8 mouse cellular contexts compared by ENCODE assay signal in genomic region chr5:119680329-119681010, GRCm38 (mm10). TPM values are rescaled to one million over a fixed set of nuclear protein-coding genes. Genes with fewer than 3 reads are reported as not detected.
A peak's percentile ranks its signal among the peaks of the same experiment; 100 is the strongest.
DNase-seq lines count a peak whose midpoint lies in the region; ATAC-seq and TF ChIP-seq lines count a peak whose summit lies in the region.

No protein-coding gene starts in this region.

- intact Hi-C loops in heart, adult 2 months (cut with DNase I), result loop anchor here (10.0 kb wide), 1 partner anchor 276 kb away; no protein-coding TSS in a partner anchor

- H3K27me3 ChIP-seq in heart, embryonic 14.5 days (ENCODE audit: control insufficient read depth, insufficient read depth, low read length), result peaks cover 97% of the 10 kb centered on the region
- H3K27me3 ChIP-seq in heart, adult 2 months (ENCODE audit: control insufficient read depth, insufficient read depth, low read length), result peaks cover 1% of the 10 kb centered on the region; the same call in 1 of the 2 replicates
- H3K27me3 ChIP-seq in G1E (ENCODE audit: insufficient read depth, low read length), result no peaks in the 10 kb centered on the region
- peaks cover 39% of the 10 kb centered on the region for H3K27me3 ChIP-seq in embryonic facial prominence, embryonic 15.5 days
- H3K27me3 ChIP-seq in liver, embryonic 15.5 days, result peaks cover 84% of the 10 kb centered on the region

- peaks cover 3% of the 10 kb centered on the region; the same call in 1 of the 2 replicates for H3K36me3 ChIP-seq in heart, embryonic 14.5 days (ENCODE audit: control insufficient read depth, insufficient read depth, low read length)
- H3K36me3 ChIP-seq in heart, adult 2 months (ENCODE audit: control insufficient read depth, insufficient read depth, low read length), result peaks cover 21% of the 10 kb centered on the region
- H3K36me3 ChIP-seq in G1E (replicated peaks), result no peaks in the 10 kb centered on the region
- peaks cover 9% of the 10 kb centered on the region; the same call in 1 of the 2 replicates for H3K36me3 ChIP-seq in embryonic facial prominence, embryonic 15.5 days
- no peaks in the 10 kb centered on the region for H3K36me3 ChIP-seq in liver, embryonic 15.5 days (replicated peaks)

- ATAC-seq in heart, embryonic 14.5 days (ENCODE audit: insufficient number of reproducible peaks, insufficient read depth, low FRiP score, low read depth), result no peak
- ATAC-seq in G1E (ENCODE audit: extremely low read depth, insufficient number of reproducible peaks, low FRiP score, poor library complexity, severe bottlenecking), result no peak
- no peak for ATAC-seq in embryonic facial prominence, embryonic 15.5 days (ENCODE audit: insufficient number of reproducible peaks, low FRiP score, low TSS enrichment, low read depth)
- no peak for ATAC-seq in liver, embryonic 15.5 days (ENCODE audit: insufficient read depth)

- H3K4me1 ChIP-seq in heart, embryonic 14.5 days (ENCODE audit: control insufficient read depth in 2 of 2, insufficient read depth in 2 of 2, low read length in 2 of 2), result peaks cover 5 to 6% of the 10 kb centered on the region in 2 experiments; a peak in 2 of 4 replicates
- H3K4me1 ChIP-seq in heart, adult 2 months (ENCODE audit: control insufficient read depth, insufficient read depth, low read length), result no peaks in the 10 kb centered on the region; the same call in 1 of the 2 replicates
- H3K4me1 ChIP-seq in G1E (ENCODE audit: insufficient read depth, low read depth, low read length), result no peaks in the 10 kb centered on the region
- H3K4me1 ChIP-seq in embryonic facial prominence, embryonic 15.5 days, result peaks cover 46% of the 10 kb centered on the region
- peaks cover 12% of the 10 kb centered on the region for H3K4me1 ChIP-seq in liver, embryonic 15.5 days (replicated peaks)

- no peak for TF ChIP-seq CTCF in heart, adult 2 months (IDR thresholded peaks at IDR 0.05)
- TF ChIP-seq CTCF in G1E (IDR thresholded peaks at IDR 0.05; ENCODE audit: low read depth, low read length), result no peak

- peak overlapping the region; percentile 15 to 26; a peak in 3 of 4 replicates for H3K4me3 ChIP-seq in heart, embryonic 14.5 days (ENCODE audit: control insufficient read depth in 1 of 2, insufficient read depth in 1 of 2, low read depth in 1 of 2, low read length in 2 of 2)
- no peak overlapping the region for H3K4me3 ChIP-seq in heart, adult 2 months
- H3K4me3 ChIP-seq in G1E (ENCODE audit: low read depth, low read length), result peak overlapping the region; percentile 29; the same call in 1 of the 2 replicates
- H3K4me3 ChIP-seq in embryonic facial prominence, embryonic 15.5 days (replicated peaks), result peak overlapping the region; percentile 38
- H3K4me3 ChIP-seq in liver, embryonic 15.5 days (replicated peaks), result no peak overlapping the region

- no peak for TF ChIP-seq EP300 in heart, adult 2 months (IDR thresholded peaks at IDR 0.05; ENCODE audit: insufficient read depth, low read depth, low read length)

- DNase-seq in heart, adult 2 months, result no peak
- no peak for DNase-seq in G1E (ENCODE audit: low spot score)
- DNase-seq in spleen, postnatal 4 days (ENCODE audit: low spot score in 2 of 2), result no peak
- DNase-seq in frontal cortex, postnatal 36 days (ENCODE audit: low spot score in 2 of 2), result no peak
- no peak for DNase-seq in thymus, postnatal 36 days

- H3K9me3 ChIP-seq in heart, embryonic 14.5 days (ENCODE audit: control insufficient read depth, low read length), result no peaks in the 10 kb centered on the region
- H3K9me3 ChIP-seq in G1E (replicated peaks), result peaks cover 56% of the 10 kb centered on the region
- no peaks in the 10 kb centered on the region for H3K9me3 ChIP-seq in embryonic facial prominence, embryonic 15.5 days (replicated peaks)
- H3K9me3 ChIP-seq in liver, embryonic 15.5 days (replicated peaks), result no peaks in the 10 kb centered on the region

- H3K27ac ChIP-seq in heart, embryonic 14.5 days (replicated peaks in 1 of 2; ENCODE audit: control insufficient read depth in 1 of 2, insufficient read depth in 1 of 2, low read depth in 2 of 2, low read length in 2 of 2), result no peak overlapping the region
- no peak overlapping the region for H3K27ac ChIP-seq in heart, adult 2 months
- H3K27ac ChIP-seq in embryonic facial prominence, embryonic 15.5 days (replicated peaks), result peak overlapping the region; percentile 81
- no peak overlapping the region for H3K27ac ChIP-seq in liver, embryonic 15.5 days (replicated peaks)

- TF ChIP-seq POLR2A in heart, adult 2 months (IDR thresholded peaks at IDR 0.05; ENCODE audit: insufficient read depth, low read depth, low read length), result no peak

- whole genome bisulfite sequencing in heart, embryonic 14.5 days, result 20% methylated on average over 60 of the region's 62 CpGs
- 60% methylated on average over 62 of the region's 62 CpGs for WGBS in heart, adult 2 months
- 11% methylated on average over 62 of the region's 62 CpGs for WGBS in embryonic facial prominence, embryonic 15.5 days
- WGBS in liver, embryonic 15.5 days (ENCODE audit: insufficient replicate concordance), result 13% methylated on average over 62 of the region's 62 CpGs

- no peak overlapping the region for H3K9ac ChIP-seq in heart, embryonic 14.5 days (ENCODE audit: low read length)
- no peak overlapping the region for H3K9ac ChIP-seq in heart, adult 2 months (ENCODE audit: low read depth, low read length)
- peak overlapping the region; percentile 26 for H3K9ac ChIP-seq in embryonic facial prominence, embryonic 15.5 days
- H3K9ac ChIP-seq in liver, embryonic 15.5 days, result no peak overlapping the region

- peak overlapping the region; percentile 59 for H3K4me2 ChIP-seq in heart, embryonic 14.5 days (ENCODE audit: low read length)
- peak overlapping the region; percentile 55 for H3K4me2 ChIP-seq in embryonic facial prominence, embryonic 15.5 days (replicated peaks)
- peak overlapping the region; percentile 10 for H3K4me2 ChIP-seq in liver, embryonic 15.5 days

- H3K79me2 ChIP-seq in heart, adult 2 months (replicated peaks; ENCODE audit: control insufficient read depth, insufficient read depth, low read length), result no peaks in the 10 kb centered on the region

RNA-seq across cellular contexts. Expression of gene Tbx3, which starts 10.0 kb away (rescaled TPM):
- polyA plus RNA-seq in heart, embryonic 14.5 days (2014; fragmentation: Nextera tagmentation; extraction: Ambion mirVana), result 6.0 and 7.9 TPM in 2 replicates
- 10 to 100 TPM; 10.2 to 10.4 TPM for total RNA-seq in heart, adult 2 months (2021)
- polyA plus RNA-seq in heart, adult 2 months (2012; rRNA removed), result 4.4 and 4.9 TPM in 2 replicates
- total RNA-seq in G1E (2014; fragmentation: Nextera tagmentation) (not detected in 2 replicates), G1E (2017) (0.05 TPM in 1 of 2 replicates, not detected in the other)
- not detected in 2 replicates for polyA plus RNA-seq in G1E (2012)
- polyA plus RNA-seq in embryonic facial prominence, embryonic 15.5 days (2015; fragmentation: Nextera tagmentation; extraction: Ambion mirVana), result 38.8 and 42.1 TPM in 2 replicates
- 2.6 and 2.8 TPM in 2 replicates for polyA plus RNA-seq in liver, embryonic 15.5 days (2015; fragmentation: Nextera tagmentation; extraction: Ambion mirVana)

Comparison
In these comparisons a context has a peak if more than half of its experiments do, and no peak if none do; other contexts are left out.
1. H3K4me3 ChIP-seq: peak in heart, embryonic 14.5 days (2 of 2), G1E (single experiment) and embryonic facial prominence, embryonic 15.5 days (single experiment); none in heart, adult 2 months (single experiment) and liver, embryonic 15.5 days (single experiment).
2. Peak in every context shown above with its lines, with median percentiles within 50 percentile points of each other: H3K4me2 ChIP-seq.